Mouse (Mus musculus) embryonic facial prominence, embryonic 13.5 days (tissue): ENCODE results near the gene Ear1. TPM values are rescaled to one million over a fixed set of nuclear protein-coding genes. Genes with fewer than 3 reads are reported as not detected.
"Not testable (repeated sequence)": the region's sequence is repeated elsewhere in the genome, so short reads cannot be mapped to it uniquely, and the experiment has no call there.

Experiments used
- ATAC-seq: fragments of 200-750 bp; cut with Nextera tagmentation; 2 replicates; pipeline ENCODE4 v1.8.0; 2017; ENCODE audit warnings: low read depth; ENCODE audit not compliant: insufficient number of reproducible peaks, insufficient read depth, low FRiP score, low TSS enrichment
- H3K27ac ChIP-seq: fragments of 300-500 bp; sonication (generic); 2 replicates; pipeline ENCODE4 v1.5.1; 2015; ENCODE audit warnings: moderate library complexity, mild to moderate bottlenecking, inconsistent platforms
- H3K27me3 ChIP-seq: fragments of 300-500 bp; sonication (generic); 2 replicates; pipeline ENCODE4 v1.6.1; 2015; ENCODE audit warnings: mild to moderate bottlenecking, inconsistent platforms
- H3K36me3 ChIP-seq: fragments of 300-500 bp; sonication (generic); 2 replicates; pipeline ENCODE4 v1.6.1; 2015; ENCODE audit warnings: mild to moderate bottlenecking, inconsistent platforms
- H3K4me1 ChIP-seq: fragments of 300-500 bp; sonication (generic); 2 replicates; pipeline ENCODE4 v1.6.1; 2015; ENCODE audit warnings: inconsistent platforms
- H3K4me2 ChIP-seq: fragments of 300-500 bp; sonication (generic); 2 replicates; pipeline ENCODE4 v1.6.1; 2015; ENCODE audit warnings: moderate library complexity, mild to moderate bottlenecking, inconsistent platforms
- H3K4me3 ChIP-seq: fragments of 300-500 bp; sonication (generic); 2 replicates; pipeline ENCODE4 v1.5.1; 2015; ENCODE audit warnings: mild to moderate bottlenecking, inconsistent platforms
- H3K9ac ChIP-seq: fragments of 300-500 bp; sonication (generic); 2 replicates; pipeline ENCODE4 v1.6.1; 2015; ENCODE audit warnings: mild to moderate bottlenecking, inconsistent platforms
- H3K9me3 ChIP-seq: fragments of 300-500 bp; sonication (generic); 2 replicates; pipeline ENCODE4 v1.6.1; 2016; ENCODE audit warnings: inconsistent platforms
- WGBS: fragments of 180-500 bp; shearing (Covaris S2); methylation state at CpG from one replicate; pipeline ENCODE4 v1.1.7; 2015; ENCODE audit warnings: mixed read lengths; 5-methylcytosine and 5-hydroxymethylcytosine counted together
- polyA plus RNA-seq: library from polyadenylated mRNA; unstranded; fragments of >200 nt; fragmentation: Nextera tagmentation; extraction: Ambion mirVana; gene quantifications from 2 replicates; pipeline ENCODE4 v1.2.1, GENCODE M21; 2015

The Ear1 gene
- polyA plus RNA-seq, 1 experiment from 2014 or later = not detected

DNA sequence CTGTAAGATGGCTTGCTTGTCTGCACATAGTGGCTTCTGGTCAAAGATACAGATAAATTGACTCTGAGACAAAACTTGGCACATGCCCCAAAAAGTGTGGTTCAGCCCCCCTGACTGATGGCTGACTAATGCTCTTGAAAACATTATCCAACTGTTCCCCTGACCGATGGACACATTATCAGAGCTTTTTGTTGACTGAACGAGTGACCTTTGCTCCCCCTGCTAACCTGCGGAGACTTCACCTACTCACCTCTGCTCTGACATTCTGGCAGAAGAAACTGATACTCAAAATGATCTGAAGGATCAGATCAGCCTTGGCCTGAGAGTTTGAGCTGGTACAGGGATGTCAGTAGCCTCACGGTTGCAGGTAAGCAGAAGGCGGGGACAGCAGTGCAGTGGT, 81.5 kb downstream of the Ear1 start:
- WGBS = 71% methylated on average over 5 of the region's 5 CpGs

DNA sequence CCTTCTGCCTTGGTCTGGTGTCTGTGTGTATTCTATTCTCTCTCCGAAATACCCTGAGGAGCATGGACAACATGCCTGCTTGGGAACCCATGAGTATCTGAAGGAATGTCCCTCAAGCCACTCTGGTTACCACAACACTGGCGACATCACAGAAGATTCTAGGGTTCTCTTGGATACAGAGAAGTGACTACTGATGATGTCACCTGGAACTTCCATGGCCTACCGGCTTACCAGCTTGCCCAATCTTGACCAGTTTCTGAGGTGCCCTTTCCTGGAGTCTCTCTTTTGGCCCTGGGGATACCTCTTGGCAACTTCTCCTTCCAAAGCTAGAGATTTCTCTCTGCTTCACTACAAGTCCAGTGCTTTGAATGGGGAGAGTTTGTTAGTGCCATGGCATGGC, 90.7 kb downstream of the Ear1 start, which contains the start of gene Gm8180:
Gene Gm8180 (minus strand): TSS at position 101 of the 400 bp plus-strand sequence.
- WGBS = 96% methylated on average over 3 of the region's 3 CpGs
- H3K27ac ChIP-seq, H3K9me3 ChIP-seq, ATAC-seq, H3K4me3 ChIP-seq, H3K4me2 ChIP-seq, H3K9ac ChIP-seq, H3K36me3 ChIP-seq, H3K27me3 ChIP-seq, H3K4me1 ChIP-seq: not testable (repeated sequence)

More for the DNA sequence above, 81.5 kb downstream of the Ear1 start:
- not testable (repeated sequence) for H3K9me3 ChIP-seq, H3K27me3 ChIP-seq, H3K4me2 ChIP-seq, H3K4me3 ChIP-seq, H3K27ac ChIP-seq, ATAC-seq, H3K9ac ChIP-seq, H3K4me1 ChIP-seq, H3K36me3 ChIP-seq

Other genes with a start within 250 kb of the Ear1 start
- not detected in 2 replicates for gene Gm8165, start 198.3 kb downstream of the Ear1 start, polyA plus RNA-seq
- gene Gm7324, start 177.7 kb downstream of the Ear1 start, polyA plus RNA-seq = 1.3 and 2.0 TPM in 2 replicates
- not detected in 2 replicates for gene Gm16506, start 148.0 kb downstream of the Ear1 start, polyA plus RNA-seq
- gene Gm6526, start 127.7 kb downstream of the Ear1 start, polyA plus RNA-seq = not detected in 2 replicates
- gene Gm8180, start 90.8 kb downstream of the Ear1 start, polyA plus RNA-seq = not detected in 2 replicates
- gene Ear10, start 48.0 kb upstream of the Ear1 start, polyA plus RNA-seq = not detected in 2 replicates
- 7.3 and 7.4 TPM in 2 replicates for gene Gm8113, start 49.9 kb upstream of the Ear1 start, polyA plus RNA-seq
- not detected in 2 replicates for gene Ang5, start 81.6 kb upstream of the Ear1 start, polyA plus RNA-seq
- not detected in 2 replicates for gene Ang6, start 126.8 kb upstream of the Ear1 start, polyA plus RNA-seq
- gene Ear2, start 227.1 kb upstream of the Ear1 start, polyA plus RNA-seq = not detected in 2 replicates
- gene Gm3327, start 248.3 kb upstream of the Ear1 start, polyA plus RNA-seq = not detected in 2 replicates